Mouse (Mus musculus): ENCODE measurements around the gene Spata25.

- TF ChIP-seq CTCF (IDR thresholded peaks at IDR 0.05; ENCODE audit: borderline replicate concordance, control insufficient read depth, extremely low read depth, insufficient read depth, low read length, poor library complexity), result no peak
- no peak for TF ChIP-seq POLR2A (IDR thresholded peaks at IDR 0.05; ENCODE audit: control insufficient read depth, extremely low read depth, insufficient read depth, low read length, poor library complexity)
Observed at GRCm38 (mm10) chr2:164805332-164805718, 23.0 kb downstream of the Spata25 start.
